Mouse (Mus musculus): ENCODE results near the gene Umodl1. TPM values are rescaled to one million over a fixed set of nuclear protein-coding genes. Genes with fewer than 3 reads are reported as not detected.

The Umodl1 gene
- total RNA-seq, 2 experiments from 2014 or later: not detected

- intact Hi-C loops (cut with DNase I): loop anchor here (1.0 to 2.0 kb wide), 2 partner anchors 173 to 243 kb away; no protein-coding TSS in a partner anchor
- DNase-seq: peak in 1 of 2 experiments; percentile 54
Measured at GRCm38 (mm10) chr17:30990254-30990653, 35.8 kb downstream of the Umodl1 start.

DNA sequence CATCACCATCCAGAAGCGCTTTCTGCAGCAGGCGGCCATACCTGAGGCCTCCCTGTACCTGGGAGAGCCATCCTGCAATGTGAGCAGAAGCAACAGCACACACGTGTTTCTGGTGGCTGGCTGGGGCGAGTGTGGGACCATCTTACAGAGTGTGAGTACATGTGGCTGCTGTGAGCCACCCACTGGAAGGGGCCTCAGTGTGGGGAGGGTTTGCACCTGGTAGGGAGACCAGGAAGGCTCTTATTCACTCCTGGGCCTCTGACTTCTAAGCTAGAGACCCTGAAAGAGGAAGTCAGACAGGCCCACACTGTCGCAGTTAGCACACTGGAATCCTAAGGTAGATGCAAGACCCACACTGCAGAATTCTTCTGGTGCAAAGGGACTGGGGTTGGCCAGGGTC lies 41.9 kb downstream of the Umodl1 start:
- intact Hi-C loops (cut with DNase I): no loop called here
- DNase-seq: no peak

- DNase-seq: no peak
- intact Hi-C loops (cut with DNase I): no loop called here
Measured at GRCm38 (mm10) chr17:31000897-31001296, 46.5 kb downstream of the Umodl1 start.

GRCm38 (mm10) chr17:31002613-31003012 lies 48.2 kb downstream of the Umodl1 start:
- DNase-seq: no peak
- intact Hi-C loops (cut with DNase I): no loop called here

- no peak for DNase-seq
- intact Hi-C loops (cut with DNase I): no loop called here
Measured at GRCm38 (mm10) chr17:31005284-31005683, 50.8 kb downstream of the Umodl1 start.

- DNase-seq: no peak
- intact Hi-C loops (cut with DNase I): no loop called here
Measured at GRCm38 (mm10) chr17:31007357-31007756, 52.9 kb downstream of the Umodl1 start.

GRCm38 (mm10) chr17:31008416-31008815 lies 54.0 kb downstream of the Umodl1 start:
- no peak for DNase-seq
- intact Hi-C loops (cut with DNase I): no loop called here

DNA sequence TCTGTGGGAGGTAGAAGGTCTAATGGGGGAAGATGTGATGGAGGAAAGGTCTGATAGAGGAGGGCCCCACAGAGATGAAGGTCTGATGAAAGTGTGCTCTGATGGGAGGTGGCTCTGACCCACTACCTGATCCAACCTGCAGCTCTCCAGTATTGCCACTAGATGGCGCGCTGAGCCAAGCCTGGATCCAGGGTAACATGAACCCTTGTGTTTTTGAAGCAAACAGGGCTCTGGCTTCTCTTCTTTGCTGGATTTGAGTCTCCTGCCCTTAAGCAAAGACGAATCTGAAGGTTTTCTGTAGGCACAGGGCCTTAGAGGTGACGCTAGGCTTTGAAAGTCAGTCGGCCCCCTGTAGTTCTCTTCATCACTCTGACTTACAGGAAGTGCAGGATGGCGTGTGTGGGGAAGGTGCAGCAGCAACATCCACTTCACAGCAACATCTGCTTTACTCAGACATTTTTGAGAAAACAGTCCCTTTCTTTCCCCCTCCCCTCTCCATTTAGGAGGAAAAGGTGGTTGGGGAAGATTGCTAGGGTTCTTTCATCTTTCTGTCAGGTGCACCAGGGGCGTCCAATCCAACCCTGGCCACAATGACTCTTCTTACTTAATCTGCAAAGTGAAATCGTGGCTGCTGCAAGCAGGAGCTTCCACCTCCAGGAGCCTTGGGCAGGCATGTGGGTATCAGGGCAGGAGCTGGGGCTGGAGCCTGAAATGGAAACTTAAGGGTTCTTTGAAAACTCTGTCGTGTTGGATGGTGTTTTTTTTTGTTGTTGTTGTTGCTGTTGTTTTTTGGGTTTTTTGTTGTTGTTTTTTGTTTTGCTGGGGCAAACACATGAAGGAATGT lies 57.3 kb downstream of the Umodl1 start:
- DNase-seq: peak; percentile 44 to 82
- intact Hi-C loops (cut with DNase I): loop anchor here (1.0 to 5.0 kb wide), 3 partner anchors 108 to 231 kb away; no protein-coding TSS in a partner anchor

DNA sequence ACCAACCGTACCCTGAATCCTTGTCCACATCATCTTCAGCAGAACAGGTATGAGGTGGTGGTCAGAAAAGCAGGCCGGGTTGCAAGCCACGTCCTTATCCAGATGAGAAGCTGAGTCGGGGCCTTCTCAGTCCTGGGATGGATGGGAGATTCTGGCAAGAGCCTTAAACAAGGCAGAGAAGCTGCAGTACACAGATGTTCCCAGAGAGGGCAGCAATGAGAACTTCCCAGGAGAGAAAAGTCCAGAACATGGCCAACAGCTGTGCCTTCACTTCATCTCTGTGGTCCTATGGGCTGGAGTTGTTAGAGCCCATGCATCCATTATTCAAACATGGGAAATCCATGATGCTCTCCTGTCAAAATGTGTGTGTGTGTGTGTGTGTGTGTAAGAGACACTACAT lies 63.8 kb downstream of the Umodl1 start:
- intact Hi-C loops (cut with DNase I): loop anchor here (2.0 kb wide), 2 partner anchors 41 to 169 kb away; no protein-coding TSS in a partner anchor
- DNase-seq: peak; percentile 52 to 78

- DNase-seq: peak; percentile 64 to 73
- intact Hi-C loops (cut with DNase I): loop anchor here (1.0 to 2.0 kb wide), 3 partner anchors 39 to 167 kb away; no protein-coding TSS in a partner anchor
Measured at GRCm38 (mm10) chr17:31019505-31019904, 65.1 kb downstream of the Umodl1 start.

- DNase-seq: no peak
Measured at GRCm38 (mm10) chr17:31020078-31020477, 65.6 kb downstream of the Umodl1 start.

GRCm38 (mm10) chr17:31021276-31021675 lies 66.8 kb downstream of the Umodl1 start:
- no peak for DNase-seq
- intact Hi-C loops (cut with DNase I): no loop called here

More at GRCm38 (mm10) chr17:31020078-31020477, 65.6 kb downstream of the Umodl1 start:
- intact Hi-C loops (cut with DNase I): no loop called here

DNA sequence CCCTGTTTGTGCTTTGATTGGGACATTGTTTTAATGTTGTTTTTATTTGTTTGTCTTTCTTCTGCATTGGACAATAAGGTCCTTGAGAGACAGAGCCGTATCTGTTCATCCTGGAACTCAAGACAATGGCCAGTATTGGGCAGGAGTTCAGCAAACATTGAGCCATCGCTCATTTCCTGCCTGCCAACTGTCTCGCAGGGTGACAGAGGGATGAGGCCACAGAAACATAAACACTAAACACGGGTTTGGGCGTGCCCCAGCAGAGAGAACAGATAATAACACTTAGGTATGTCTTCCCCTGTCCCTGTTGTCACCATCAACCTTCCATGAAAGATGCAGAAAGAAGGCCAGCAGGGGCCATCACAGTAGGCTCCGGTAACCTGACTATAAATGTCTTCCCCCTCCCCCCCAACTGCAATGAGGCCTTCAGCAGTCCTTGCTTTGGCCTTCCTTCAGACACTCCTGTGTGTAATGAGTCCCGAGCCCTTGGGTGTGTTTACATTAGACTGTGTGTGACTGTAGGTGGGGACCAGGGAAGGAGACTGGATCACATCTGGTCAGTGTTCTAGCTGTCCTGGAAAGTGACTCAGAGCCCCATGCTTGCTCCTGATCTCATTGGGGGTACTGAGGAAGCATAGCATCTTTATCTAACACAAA lies 69.8 kb downstream of the Umodl1 start:
- no peak for DNase-seq
- intact Hi-C loops (cut with DNase I): no loop called here

DNA sequence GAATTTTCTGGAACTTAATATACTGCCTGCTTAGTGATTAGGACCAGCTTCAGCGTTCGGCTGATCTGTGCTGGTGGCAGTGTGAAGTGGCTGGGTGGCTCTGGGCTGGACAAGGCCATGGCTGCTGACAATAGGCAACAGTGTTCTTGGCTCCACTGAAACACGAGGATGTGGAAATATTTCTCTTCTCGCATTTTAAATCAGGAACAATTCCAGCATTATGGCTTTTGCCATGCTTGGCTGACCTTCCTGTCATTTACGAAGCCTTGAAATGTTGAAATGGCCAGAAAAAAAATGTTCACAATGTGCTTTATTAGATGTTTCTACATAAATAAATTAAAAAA lies 70.3 kb downstream of the Umodl1 start:
- DNase-seq: no peak
- intact Hi-C loops (cut with DNase I): no loop called here

DNA sequence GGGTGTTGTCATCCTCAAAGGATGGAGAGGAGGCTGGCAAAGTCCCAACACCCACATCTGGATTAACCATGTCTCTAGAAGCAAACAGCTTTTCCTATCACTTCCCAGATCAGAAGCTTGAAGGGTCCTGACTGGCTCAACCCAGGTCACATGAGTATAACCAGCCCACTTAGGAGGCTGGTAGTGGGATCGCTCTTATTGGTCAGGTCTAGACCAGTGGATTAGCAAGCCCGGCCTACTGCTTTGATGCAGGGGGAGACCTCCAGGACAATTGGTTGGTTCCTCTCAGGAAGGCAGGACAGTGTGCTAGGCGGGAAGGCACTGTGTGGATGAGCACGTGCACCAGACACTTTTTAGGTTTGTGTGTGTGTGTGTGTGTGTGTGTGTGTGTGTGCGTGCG lies 72.5 kb downstream of the Umodl1 start:
- intact Hi-C loops (cut with DNase I): no loop called here

DNA sequence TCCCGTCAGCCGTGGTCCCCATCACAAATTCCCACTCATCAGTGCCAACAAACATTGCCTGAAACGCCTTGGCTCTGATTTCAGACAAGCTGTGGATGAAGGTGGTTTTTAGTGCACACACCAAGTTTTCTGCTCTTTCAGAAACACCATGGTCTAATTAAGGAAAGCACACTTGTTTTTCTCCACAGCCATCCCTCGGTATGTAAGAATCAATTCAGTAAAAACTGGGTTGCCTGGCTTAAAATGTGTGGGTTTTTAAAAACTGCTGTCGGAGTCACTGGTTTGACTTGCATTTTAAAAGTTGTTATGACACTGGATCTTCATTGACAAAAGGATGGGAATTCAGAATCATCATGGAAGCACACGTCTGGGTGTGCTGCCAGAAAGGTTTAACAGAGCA lies 73.3 kb downstream of the Umodl1 start:
- intact Hi-C loops (cut with DNase I): no loop called here
- DNase-seq: no peak

More for the DNA sequence above, 72.5 kb downstream of the Umodl1 start:
- no peak for DNase-seq

- intact Hi-C loops (cut with DNase I): no loop called here
- no peak for DNase-seq
Measured at GRCm38 (mm10) chr17:31028821-31029370, 74.5 kb downstream of the Umodl1 start.

DNA sequence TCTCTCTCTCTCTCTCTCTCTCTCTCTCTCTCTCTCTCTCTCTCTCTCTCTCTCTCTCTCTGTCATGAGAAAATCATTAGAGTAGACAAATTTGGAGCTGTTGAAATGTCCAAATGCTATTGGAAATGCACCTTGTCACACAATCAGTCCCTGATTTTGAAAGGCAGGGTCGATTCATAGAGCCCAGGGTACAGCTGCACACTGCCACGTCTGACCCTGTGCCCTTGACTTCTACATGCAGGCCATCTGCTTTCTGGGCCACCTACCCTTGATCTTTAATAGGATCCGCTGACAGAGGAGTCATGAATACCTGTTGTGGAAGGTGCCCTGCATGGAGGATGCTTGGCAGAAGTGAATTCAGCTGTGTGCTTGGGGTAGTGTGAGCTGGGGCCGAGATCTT lies 75.0 kb downstream of the Umodl1 start:
- DNase-seq: no peak
- intact Hi-C loops (cut with DNase I): no loop called here

DNA sequence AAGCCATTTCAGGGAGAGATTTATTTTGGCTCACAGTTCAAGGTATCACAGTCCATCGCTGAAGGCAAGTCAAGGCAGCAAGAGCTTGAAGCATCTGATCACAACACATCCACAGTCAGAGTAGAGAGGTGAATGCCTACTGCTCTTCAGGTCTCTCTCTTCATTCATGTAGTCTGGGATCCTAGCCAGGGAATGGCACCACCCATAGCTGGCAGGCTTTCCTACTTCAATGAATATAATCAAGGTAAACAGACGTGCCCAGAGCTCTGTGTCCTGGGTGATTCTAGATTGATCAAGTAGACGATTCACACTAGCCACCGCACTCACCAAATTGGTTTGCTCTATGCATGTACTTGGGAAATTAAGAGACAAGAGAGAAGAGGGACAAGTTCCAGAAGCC lies 77.9 kb downstream of the Umodl1 start:
- DNase-seq: peak in 1 of 2 experiments; percentile 40
- intact Hi-C loops (cut with DNase I): loop anchor here (5.0 kb wide), 1 partner anchor 55 kb away; no protein-coding TSS in a partner anchor

GRCm38 (mm10) chr17:31033251-31033650 lies 78.8 kb downstream of the Umodl1 start:
- intact Hi-C loops (cut with DNase I): loop anchor here (5.0 kb wide), 1 partner anchor 54 kb away; no protein-coding TSS in a partner anchor
- no peak for DNase-seq

DNA sequence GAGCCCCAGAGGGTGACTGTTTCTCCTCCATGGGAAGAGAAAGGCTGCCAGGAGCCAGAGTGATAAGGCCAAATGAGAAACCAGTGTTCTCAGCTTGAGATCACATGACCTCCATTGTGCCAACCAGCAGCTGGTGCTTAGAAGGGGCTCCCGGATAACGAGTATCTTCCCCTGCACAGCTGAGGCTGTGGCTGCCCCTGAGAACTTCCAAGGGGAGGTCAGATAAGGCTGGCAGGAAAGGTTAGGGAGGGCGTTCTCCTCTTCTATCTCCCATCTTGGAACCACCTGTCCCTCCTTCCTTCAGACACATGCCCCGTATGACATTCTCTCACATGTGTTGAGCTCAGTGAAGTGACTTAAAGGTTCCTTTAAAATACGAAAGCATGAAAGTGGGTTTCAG lies 79.7 kb downstream of the Umodl1 start:
- intact Hi-C loops (cut with DNase I): loop anchor here (5.0 kb wide), 1 partner anchor 53 kb away; no protein-coding TSS in a partner anchor

More for the DNA sequence above, 79.7 kb downstream of the Umodl1 start:
- DNase-seq: peak; percentile 46 to 48

Measured in heart, postnatal 10 days (tissue).